Mouse (Mus musculus): ENCODE data around the gene Smyd4. TPM values are rescaled to one million over a fixed set of nuclear protein-coding genes. Genes with fewer than 3 reads are reported as not detected.

The Smyd4 gene
- polyA plus RNA-seq, 1 experiment: 13.4 TPM

GRCm38 (mm10) chr11:75421375-75422012 is 73.3 kb downstream of the Smyd4 start:
- peak overlapping the region; percentile 44 for H3K4me3 ChIP-seq (ENCODE audit: insufficient read depth, low read depth, low read length)
- peak overlapping the region; percentile 7; the same call in 1 of the 2 replicates for H3K27ac ChIP-seq (replicated peaks; ENCODE audit: low read depth, low read length)

GRCm38 (mm10) chr11:75422013-75422792 is 74.0 kb downstream of the Smyd4 start, which contains the start of gene Serpinf1:
Gene Serpinf1 (minus strand): TSS chr11:75422701.
- peak within 1 kb of the TSS; percentile 7; the same call in 1 of the 2 replicates for H3K27ac ChIP-seq (replicated peaks; ENCODE audit: low read depth, low read length)
- H3K4me3 ChIP-seq (ENCODE audit: insufficient read depth, low read depth, low read length): peak within 1 kb of the TSS; percentile 44

More at GRCm38 (mm10) chr11:75421375-75422012, 73.3 kb downstream of the Smyd4 start:
- no peaks in the 10 kb centered on the region for H3K4me1 ChIP-seq (ENCODE audit: control insufficient read depth, insufficient read depth, insufficient read length, low read length)

GRCm38 (mm10) chr11:75423091-75423490 is 74.9 kb downstream of the Smyd4 start:
- no peaks in the 10 kb centered on the region for H3K4me1 ChIP-seq (ENCODE audit: control insufficient read depth, insufficient read depth, insufficient read length, low read length)
- H3K4me3 ChIP-seq (ENCODE audit: insufficient read depth, low read depth, low read length): no peak overlapping the region
- H3K27ac ChIP-seq (replicated peaks; ENCODE audit: low read depth, low read length): no peak overlapping the region

More at GRCm38 (mm10) chr11:75422013-75422792, 74.0 kb downstream of the Smyd4 start, which contains the start of gene Serpinf1:
- H3K4me1 ChIP-seq (ENCODE audit: control insufficient read depth, insufficient read depth, insufficient read length, low read length): no peaks in the 10 kb centered on the region

GRCm38 (mm10) chr11:75424033-75424432 is 75.8 kb downstream of the Smyd4 start:
- Histone ChIP-seq H3K4me1 (ENCODE audit: control insufficient read depth, insufficient read depth, insufficient read length, low read length) (no peaks in the 10 kb centered on the region), H3K27ac (replicated peaks; ENCODE audit: low read depth, low read length) (no peak overlapping the region), H3K4me3 (ENCODE audit: insufficient read depth, low read depth, low read length) (no peak overlapping the region)

GRCm38 (mm10) chr11:75424459-75424858 is 76.2 kb downstream of the Smyd4 start:
- no peak overlapping the region for H3K4me3 ChIP-seq (ENCODE audit: insufficient read depth, low read depth, low read length)
- no peak overlapping the region for H3K27ac ChIP-seq (replicated peaks; ENCODE audit: low read depth, low read length)
- no peaks in the 10 kb centered on the region for H3K4me1 ChIP-seq (ENCODE audit: control insufficient read depth, insufficient read depth, insufficient read length, low read length)

- no peaks in the 10 kb centered on the region for H3K4me1 ChIP-seq (ENCODE audit: control insufficient read depth, insufficient read depth, insufficient read length, low read length)
- no peak overlapping the region for H3K4me3 ChIP-seq (ENCODE audit: insufficient read depth, low read depth, low read length)
- H3K27ac ChIP-seq (replicated peaks; ENCODE audit: low read depth, low read length): peak overlapping the region; percentile 40; the same call in 1 of the 2 replicates
These were observed 80.9 kb downstream of the Smyd4 start for GRCm38 (mm10) chr11:75429019-75429705.

- Histone ChIP-seq H3K27ac (replicated peaks; ENCODE audit: low read depth, low read length) (no peak overlapping the region), H3K4me3 (ENCODE audit: insufficient read depth, low read depth, low read length) (no peak overlapping the region), H3K4me1 (ENCODE audit: control insufficient read depth, insufficient read depth, insufficient read length, low read length) (no peaks in the 10 kb centered on the region)
These were observed 83.1 kb downstream of the Smyd4 start for GRCm38 (mm10) chr11:75431307-75431706.

GRCm38 (mm10) chr11:75434138-75434537 is 85.9 kb downstream of the Smyd4 start:
- H3K27ac ChIP-seq (replicated peaks; ENCODE audit: low read depth, low read length): no peak overlapping the region
- H3K4me3 ChIP-seq (ENCODE audit: insufficient read depth, low read depth, low read length): no peak overlapping the region
- no peaks in the 10 kb centered on the region; the same call in 1 of the 2 replicates for H3K4me1 ChIP-seq (ENCODE audit: control insufficient read depth, insufficient read depth, insufficient read length, low read length)

- no peak overlapping the region for H3K4me3 ChIP-seq (ENCODE audit: insufficient read depth, low read depth, low read length)
- no peaks in the 10 kb centered on the region; the same call in 1 of the 2 replicates for H3K4me1 ChIP-seq (ENCODE audit: control insufficient read depth, insufficient read depth, insufficient read length, low read length)
- no peak overlapping the region for H3K27ac ChIP-seq (replicated peaks; ENCODE audit: low read depth, low read length)
These were observed 90.0 kb downstream of the Smyd4 start for GRCm38 (mm10) chr11:75438194-75438593.

- no peaks in the 10 kb centered on the region; the same call in 1 of the 2 replicates for H3K4me1 ChIP-seq (ENCODE audit: control insufficient read depth, insufficient read depth, insufficient read length, low read length)
- no peak overlapping the region for H3K27ac ChIP-seq (replicated peaks; ENCODE audit: low read depth, low read length)
- H3K4me3 ChIP-seq (ENCODE audit: insufficient read depth, low read depth, low read length): no peak overlapping the region
These were observed 90.6 kb downstream of the Smyd4 start for GRCm38 (mm10) chr11:75438804-75439203.

GRCm38 (mm10) chr11:75439363-75439762 is 91.1 kb downstream of the Smyd4 start, which contains the start of gene Serpinf2:
Gene Serpinf2 (minus strand): TSS chr11:75439591.
- Histone ChIP-seq H3K4me3 (ENCODE audit: insufficient read depth, low read depth, low read length) (no peak within 1 kb of the TSS), H3K4me1 (ENCODE audit: control insufficient read depth, insufficient read depth, insufficient read length, low read length) (no peaks in the 10 kb centered on the region; the same call in 1 of the 2 replicates), H3K27ac (replicated peaks; ENCODE audit: low read depth, low read length) (no peak within 1 kb of the TSS)

- no peak overlapping the region for H3K4me3 ChIP-seq (ENCODE audit: insufficient read depth, low read depth, low read length)
- H3K27ac ChIP-seq (replicated peaks; ENCODE audit: low read depth, low read length): no peak overlapping the region
- no peaks in the 10 kb centered on the region; the same call in 1 of the 2 replicates for H3K4me1 ChIP-seq (ENCODE audit: control insufficient read depth, insufficient read depth, insufficient read length, low read length)
These were observed 91.7 kb downstream of the Smyd4 start for GRCm38 (mm10) chr11:75439951-75440350.

GRCm38 (mm10) chr11:75441034-75441433 is 92.8 kb downstream of the Smyd4 start:
- Histone ChIP-seq H3K4me3 (ENCODE audit: insufficient read depth, low read depth, low read length) (no peak overlapping the region), H3K4me1 (ENCODE audit: control insufficient read depth, insufficient read depth, insufficient read length, low read length) (no peaks in the 10 kb centered on the region; the same call in 1 of the 2 replicates), H3K27ac (replicated peaks; ENCODE audit: low read depth, low read length) (no peak overlapping the region)

- Histone ChIP-seq H3K4me3 (ENCODE audit: insufficient read depth, low read depth, low read length) (no peak overlapping the region), H3K27ac (replicated peaks; ENCODE audit: low read depth, low read length) (no peak overlapping the region), H3K4me1 (ENCODE audit: control insufficient read depth, insufficient read depth, insufficient read length, low read length) (no peaks in the 10 kb centered on the region; the same call in 1 of the 2 replicates)
These were observed 93.4 kb downstream of the Smyd4 start for GRCm38 (mm10) chr11:75441601-75442000.

- Histone ChIP-seq H3K27ac (replicated peaks; ENCODE audit: low read depth, low read length) (no peak overlapping the region), H3K4me1 (ENCODE audit: control insufficient read depth, insufficient read depth, insufficient read length, low read length) (no peaks in the 10 kb centered on the region), H3K4me3 (ENCODE audit: insufficient read depth, low read depth, low read length) (no peak overlapping the region)
These were observed 95.5 kb downstream of the Smyd4 start for GRCm38 (mm10) chr11:75443711-75444110.

All from brown adipose tissue, adult 24 weeks (tissue).